Mouse (Mus musculus) ES-E14 (cell line): Measurements from ENCODE around the gene Lamb3.

ENCODE experiments used
- CHD2 ChIP-seq: IDR thresholded peaks from 2 replicates; pipeline ENCODE4 v1.6.1; 2014; ENCODE audit warnings: mild to moderate bottlenecking, low read depth, low read length, inconsistent platforms
- MAFK ChIP-seq: IDR thresholded peaks from 2 replicates; pipeline ENCODE4 v1.6.1; 2014; ENCODE audit warnings: mild to moderate bottlenecking, low read depth, low read length, inconsistent platforms; ENCODE audit not compliant: insufficient read depth
- ZNF384 ChIP-seq: IDR thresholded peaks from 2 replicates; pipeline ENCODE4 v1.6.1; 2012; ENCODE audit warnings: low read depth, low read length, inconsistent platforms

DNA sequence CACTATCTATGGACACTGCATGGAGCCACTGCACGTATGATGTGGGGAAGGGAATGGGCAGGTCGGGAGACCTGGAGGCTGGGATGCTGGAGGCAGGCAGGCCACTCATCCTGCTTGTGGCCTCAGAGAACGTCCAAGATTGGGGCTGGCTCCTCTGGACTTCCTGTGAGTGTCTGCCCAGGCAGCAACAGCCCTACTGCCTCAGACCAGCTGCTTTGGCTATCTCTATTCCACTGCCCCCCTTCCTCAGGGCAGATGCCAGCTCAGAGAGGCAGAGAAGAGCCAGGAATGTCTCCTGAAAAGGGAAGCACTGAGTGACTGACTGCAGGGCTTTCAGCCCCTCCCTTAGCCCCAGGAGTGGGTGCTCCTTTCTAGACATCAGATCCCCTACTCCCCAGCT, 139.4 kb downstream of the Lamb3 start:
- TF ChIP-seq ZNF384 = no peak
- TF ChIP-seq CHD2 = no peak
- TF ChIP-seq MAFK = no peak
